Mouse (Mus musculus) hindbrain, embryonic 15.5 days (tissue): Measurements from ENCODE around the gene Lao1. TPM values are rescaled to one million over a fixed set of nuclear protein-coding genes. Genes with fewer than 3 reads are reported as not detected.

Experiments
- ATAC-seq: fragments of 200-750 bp; cut with Nextera tagmentation; 2 replicates; pipeline ENCODE4 v1.8.0; 2017; ENCODE audit warnings: low read depth, moderate number of reproducible peaks, moderate TSS enrichment; ENCODE audit not compliant: low FRiP score
- H3K27ac ChIP-seq: fragments of 300-500 bp; sonication (generic); replicated peaks from 2 replicates; pipeline ENCODE4 v1.5.1; 2015; ENCODE audit warnings: mild to moderate bottlenecking, inconsistent platforms
- H3K27me3 ChIP-seq: fragments of 300-500 bp; sonication (generic); 2 replicates; pipeline ENCODE4 v1.6.1; 2015; ENCODE audit warnings: control low read depth, inconsistent platforms
- H3K36me3 ChIP-seq: fragments of 300-500 bp; sonication (generic); 2 replicates; pipeline ENCODE4 v1.6.1; 2015; ENCODE audit warnings: control low read depth, inconsistent platforms
- H3K4me1 ChIP-seq: fragments of 300-500 bp; sonication (generic); replicated peaks from 2 replicates; pipeline ENCODE4 v1.6.1; 2015; ENCODE audit warnings: control low read depth, inconsistent platforms
- H3K4me2 ChIP-seq: fragments of 300-500 bp; sonication (generic); 2 replicates; pipeline ENCODE4 v1.6.1; 2015; ENCODE audit warnings: moderate library complexity, mild to moderate bottlenecking, inconsistent platforms
- H3K4me3 ChIP-seq: fragments of 300-500 bp; sonication (generic); 2 replicates; pipeline ENCODE4 v1.5.1; 2015; ENCODE audit warnings: mild to moderate bottlenecking, inconsistent platforms
- H3K9ac ChIP-seq: fragments of 300-500 bp; sonication (generic); 2 replicates; pipeline ENCODE4 v1.6.1; 2015; ENCODE audit warnings: inconsistent platforms
- H3K9me3 ChIP-seq: fragments of 300-500 bp; sonication (generic); 2 replicates; pipeline ENCODE4 v1.6.1; 2016; ENCODE audit warnings: control low read depth, inconsistent platforms
- WGBS: fragments of 180-500 bp; shearing (Covaris S2); methylation state at CpG from one replicate; pipeline ENCODE4 v1.1.7; 2015; 5-methylcytosine and 5-hydroxymethylcytosine counted together
- polyA plus RNA-seq: library from polyadenylated mRNA; unstranded; fragments of >200 nt; fragmentation: Nextera tagmentation; extraction: Ambion mirVana; gene quantifications from 2 replicates; pipeline ENCODE4 v1.2.1, GENCODE M21; 2015

The Lao1 gene
- polyA plus RNA-seq, 1 experiment from 2014 or later, result not detected

DNA sequence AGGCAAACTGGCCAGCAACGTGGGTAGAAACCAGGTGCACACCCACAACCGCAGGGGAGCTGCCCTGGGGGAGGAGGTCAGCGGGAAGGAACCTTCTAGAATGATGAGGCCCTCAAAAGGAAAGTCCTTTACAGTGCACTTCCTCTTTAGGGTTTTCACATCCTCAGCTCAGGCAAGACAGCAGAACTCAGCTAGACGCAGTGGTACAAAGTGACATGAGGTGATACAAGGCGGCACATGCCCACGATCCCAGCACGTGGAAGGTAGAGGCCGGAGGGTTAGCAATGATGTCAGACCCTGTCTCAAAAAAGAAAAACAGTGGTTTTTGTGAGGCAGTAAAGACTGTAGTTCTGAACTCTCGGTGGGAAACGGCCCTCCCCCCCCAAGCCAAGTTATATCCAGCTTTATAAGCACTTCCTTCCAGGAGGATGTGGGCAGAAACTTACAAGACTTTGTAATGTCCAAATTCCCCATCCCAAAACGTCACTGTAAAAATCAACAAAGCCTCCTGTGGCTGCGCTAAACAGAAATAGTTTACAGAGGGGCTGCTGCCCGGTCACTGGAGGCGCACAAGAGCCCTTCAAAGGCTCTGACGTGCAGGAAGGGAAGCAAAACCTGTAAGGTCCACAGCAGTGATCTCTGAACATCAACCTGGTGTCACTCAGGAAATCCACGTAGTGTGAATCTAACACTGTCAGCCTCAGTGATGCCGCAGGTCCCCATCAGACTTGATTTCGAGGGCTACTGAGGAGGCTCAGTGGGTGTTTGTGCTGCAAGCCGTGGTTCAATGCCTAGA lies 38.5 kb downstream of the Lao1 start:
- no peak overlapping the region for H3K27ac ChIP-seq
- H3K9ac ChIP-seq, result no peak overlapping the region
- H3K4me2 ChIP-seq, result no peak overlapping the region
- WGBS, result 72% methylated on average over 19 of the region's 19 CpGs
- no peaks in the 10 kb centered on the region for H3K9me3 ChIP-seq
- ATAC-seq, result no peak
- no peaks in the 10 kb centered on the region for H3K4me1 ChIP-seq
- no peaks in the 10 kb centered on the region for H3K36me3 ChIP-seq
- no peaks in the 10 kb centered on the region for H3K27me3 ChIP-seq
- H3K4me3 ChIP-seq, result no peak overlapping the region

DNA sequence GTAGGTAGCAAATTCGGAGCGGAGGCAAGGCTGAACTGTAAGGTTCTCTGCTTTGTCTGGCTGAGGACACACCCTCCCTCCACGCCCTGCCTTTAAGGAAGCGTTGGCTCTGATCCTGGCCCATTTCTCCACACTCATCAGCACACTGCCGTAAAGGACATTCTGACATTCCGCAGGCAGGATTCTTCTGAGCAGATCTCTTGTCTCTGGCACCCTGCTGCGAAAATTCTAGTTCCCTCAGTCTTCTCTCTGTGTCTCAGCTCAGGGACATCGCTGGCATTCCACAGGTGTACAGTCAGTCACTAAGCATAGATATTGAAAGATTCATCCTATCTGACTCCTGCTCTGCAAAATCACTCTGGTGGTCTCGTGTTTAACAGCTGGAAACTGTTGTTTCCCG lies 40.3 kb downstream of the Lao1 start:
- H3K27ac ChIP-seq, result no peak overlapping the region
- 61% methylated on average over 10 of the region's 10 CpGs for WGBS

DNA sequence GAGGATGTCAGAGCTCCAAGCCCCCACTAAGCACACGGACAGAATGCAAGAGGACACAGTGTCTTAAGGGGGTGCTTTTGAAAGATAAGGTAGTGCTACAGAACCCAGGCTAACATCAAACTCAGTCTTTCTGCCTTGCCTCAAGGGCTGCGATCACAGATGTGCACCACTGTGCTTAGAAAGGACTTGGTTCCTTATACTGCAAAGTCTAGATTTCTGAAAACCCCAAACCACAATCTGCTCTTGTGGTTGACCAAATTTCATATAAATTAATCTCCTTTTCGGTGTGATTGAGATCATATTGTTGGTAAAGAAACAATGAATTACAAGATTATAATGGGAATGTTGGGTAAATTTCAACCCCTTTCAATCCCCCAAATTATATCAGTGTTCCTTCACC lies 41.1 kb downstream of the Lao1 start:
- Histone ChIP-seq H3K27ac (no peak overlapping the region), H3K4me3 (no peak overlapping the region), H3K36me3 (no peaks in the 10 kb centered on the region), H3K9me3 (no peaks in the 10 kb centered on the region), H3K4me2 (no peak overlapping the region), H3K4me1 (no peaks in the 10 kb centered on the region), H3K9ac (no peak overlapping the region), H3K27me3 (no peaks in the 10 kb centered on the region)
- ATAC-seq, result no peak
- WGBS, result 88% methylated on average over 3 of the region's 3 CpGs

More for the DNA sequence above, 40.3 kb downstream of the Lao1 start:
- no peak overlapping the region for H3K9ac ChIP-seq
- no peaks in the 10 kb centered on the region for H3K36me3 ChIP-seq
- H3K4me1 ChIP-seq, result no peaks in the 10 kb centered on the region
- ATAC-seq, result no peak
- no peak overlapping the region for H3K4me3 ChIP-seq
- no peaks in the 10 kb centered on the region for H3K9me3 ChIP-seq
- H3K4me2 ChIP-seq, result no peak overlapping the region
- H3K27me3 ChIP-seq, result no peaks in the 10 kb centered on the region

DNA sequence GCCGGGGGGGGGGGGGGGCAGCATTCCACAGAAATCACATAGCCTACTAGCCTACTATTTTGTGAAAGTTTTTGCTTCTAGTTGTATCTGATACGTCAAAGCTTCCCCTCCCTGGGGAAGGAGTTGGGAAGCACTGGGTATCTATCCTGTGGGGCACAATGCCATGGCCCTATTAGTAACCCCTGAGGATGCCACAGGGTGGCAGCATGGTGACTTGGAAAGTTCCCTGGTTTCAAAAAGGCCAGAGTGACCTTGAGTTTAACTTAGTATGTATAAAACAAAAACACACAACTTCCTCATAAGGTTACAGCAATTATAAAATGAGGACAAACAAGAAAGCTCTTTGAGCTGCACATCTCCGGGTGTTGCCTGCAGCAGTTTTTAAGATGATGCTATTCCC lies 42.8 kb downstream of the Lao1 start:
- no peak overlapping the region for H3K9ac ChIP-seq
- H3K36me3 ChIP-seq, result no peaks in the 10 kb centered on the region
- WGBS, result 65% methylated on average over 3 of the region's 3 CpGs
- no peaks in the 10 kb centered on the region for H3K4me1 ChIP-seq
- H3K27ac ChIP-seq, result no peak overlapping the region
- H3K4me2 ChIP-seq, result no peak overlapping the region
- ATAC-seq, result no peak
- H3K27me3 ChIP-seq, result no peaks in the 10 kb centered on the region
- no peak overlapping the region for H3K4me3 ChIP-seq
- no peaks in the 10 kb centered on the region for H3K9me3 ChIP-seq

DNA sequence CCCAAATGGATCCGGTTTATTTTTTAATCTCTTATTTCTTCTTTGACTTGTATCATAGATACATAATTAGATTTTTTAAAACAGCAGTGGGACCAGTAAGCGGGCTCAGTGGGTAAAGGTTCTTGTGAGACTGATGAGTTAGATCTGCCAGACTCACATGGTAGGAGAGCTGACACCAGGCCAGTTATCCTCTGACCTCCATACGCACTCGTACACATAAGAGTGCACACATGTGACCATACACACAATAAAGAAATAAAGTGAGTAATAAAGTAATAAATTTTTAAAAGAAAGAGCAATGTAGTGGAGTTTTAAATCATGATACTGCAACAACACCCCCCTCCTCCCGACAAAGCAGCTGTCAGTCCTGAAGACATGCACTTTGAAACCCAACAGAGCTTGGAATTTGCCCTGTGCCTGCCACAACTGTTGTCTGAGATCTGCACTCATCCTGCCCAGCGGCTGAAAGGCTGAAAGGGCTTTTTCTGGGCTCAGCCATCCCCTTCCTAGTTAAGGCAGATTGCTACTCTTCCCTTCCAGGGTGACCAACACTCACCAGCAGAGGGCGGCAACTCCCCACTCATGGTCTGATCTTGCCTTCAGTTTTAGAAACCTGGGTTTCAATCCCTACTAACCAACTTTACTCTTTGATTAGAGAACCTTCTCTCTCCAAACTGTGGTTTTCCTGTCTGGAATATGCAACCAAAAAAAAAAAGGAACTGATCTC lies 43.4 kb downstream of the Lao1 start:
- WGBS, result 46% methylated on average over 7 of the region's 7 CpGs
- Histone ChIP-seq H3K36me3 (no peaks in the 10 kb centered on the region), H3K27ac (no peak overlapping the region), H3K4me3 (no peak overlapping the region), H3K4me2 (no peak overlapping the region), H3K9me3 (no peaks in the 10 kb centered on the region), H3K27me3 (no peaks in the 10 kb centered on the region), H3K4me1 (no peaks in the 10 kb centered on the region), H3K9ac (no peak overlapping the region)
- peak; percentile 82 for ATAC-seq

DNA sequence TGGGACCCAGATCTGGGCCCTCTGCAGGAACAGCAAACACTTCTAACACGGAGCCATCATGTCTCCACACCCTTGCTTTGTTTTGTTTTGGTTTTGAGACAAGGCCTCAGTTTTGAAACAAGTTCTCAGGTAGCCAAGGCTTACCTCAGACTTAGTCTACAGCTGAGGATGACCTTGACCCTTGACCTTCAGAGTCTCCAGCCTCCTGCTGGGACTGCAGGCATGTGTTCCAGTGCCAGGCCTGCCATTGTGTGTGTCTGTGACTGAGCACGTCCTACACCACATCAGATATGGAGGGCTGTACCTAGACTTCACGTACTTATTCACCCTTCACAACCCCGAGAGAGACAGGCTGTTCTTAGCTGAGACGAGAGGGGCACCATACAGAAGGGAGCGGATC lies 46.2 kb downstream of the Lao1 start:
- no peak for ATAC-seq

DNA sequence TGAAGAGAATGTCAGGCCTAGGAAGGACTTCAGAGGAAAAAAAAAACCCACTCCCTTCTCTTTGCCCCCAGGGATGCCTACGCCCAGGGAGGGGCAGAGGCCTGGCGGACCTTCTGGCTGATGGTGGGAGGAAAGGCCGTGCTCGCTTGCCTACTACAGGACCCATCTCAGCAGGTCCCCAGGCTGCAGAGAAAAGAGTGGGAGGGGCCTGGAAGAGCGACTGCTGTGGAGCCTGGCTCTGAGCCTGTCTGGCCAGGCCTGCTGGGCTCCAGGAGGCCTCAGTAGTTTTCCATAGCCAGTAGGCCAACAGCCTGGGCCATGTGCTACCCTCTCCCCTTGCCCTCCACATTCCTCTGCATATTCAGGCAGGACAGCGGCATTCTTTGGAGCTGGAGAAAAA lies 47.1 kb downstream of the Lao1 start:
- peak; percentile 32; the same call in 1 of the 2 replicates for ATAC-seq
- H3K4me1 ChIP-seq, result no peaks in the 10 kb centered on the region
- WGBS, result 19% methylated on average over 6 of the region's 6 CpGs
- H3K36me3 ChIP-seq, result no peaks in the 10 kb centered on the region
- H3K27me3 ChIP-seq, result no peaks in the 10 kb centered on the region
- no peak overlapping the region for H3K4me3 ChIP-seq
- no peak overlapping the region for H3K9ac ChIP-seq
- H3K9me3 ChIP-seq, result no peaks in the 10 kb centered on the region
- H3K27ac ChIP-seq, result no peak overlapping the region
- no peak overlapping the region for H3K4me2 ChIP-seq

More for the DNA sequence above, 46.2 kb downstream of the Lao1 start:
- Histone ChIP-seq H3K4me2 (no peak overlapping the region), H3K9me3 (no peaks in the 10 kb centered on the region), H3K27me3 (no peaks in the 10 kb centered on the region), H3K9ac (no peak overlapping the region), H3K27ac (no peak overlapping the region), H3K4me3 (no peak overlapping the region), H3K4me1 (no peaks in the 10 kb centered on the region), H3K36me3 (no peaks in the 10 kb centered on the region)
- WGBS, result 81% methylated on average over 6 of the region's 6 CpGs

DNA sequence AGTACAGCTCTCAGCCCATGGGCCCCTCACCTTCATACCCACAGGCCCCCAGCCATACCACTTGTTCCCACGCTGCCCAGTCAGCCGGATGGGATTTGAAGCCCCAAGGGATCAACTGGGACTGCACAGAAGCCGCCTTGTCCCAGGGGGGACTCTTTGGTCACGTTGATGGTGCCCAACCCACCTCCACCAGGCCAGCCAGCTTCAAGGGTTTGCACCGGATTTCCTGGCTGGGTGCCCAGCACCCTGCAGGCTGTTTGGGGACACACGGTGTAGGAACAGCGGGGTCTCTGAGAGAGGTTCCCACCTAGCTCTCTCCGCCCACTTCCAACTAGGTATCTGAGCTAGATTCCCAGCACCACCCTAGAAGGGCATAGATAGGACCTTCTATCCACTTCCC lies 48.4 kb downstream of the Lao1 start:
- 73% methylated on average over 8 of the region's 8 CpGs for WGBS
- H3K9ac ChIP-seq, result no peak overlapping the region
- H3K4me2 ChIP-seq, result no peak overlapping the region

DNA sequence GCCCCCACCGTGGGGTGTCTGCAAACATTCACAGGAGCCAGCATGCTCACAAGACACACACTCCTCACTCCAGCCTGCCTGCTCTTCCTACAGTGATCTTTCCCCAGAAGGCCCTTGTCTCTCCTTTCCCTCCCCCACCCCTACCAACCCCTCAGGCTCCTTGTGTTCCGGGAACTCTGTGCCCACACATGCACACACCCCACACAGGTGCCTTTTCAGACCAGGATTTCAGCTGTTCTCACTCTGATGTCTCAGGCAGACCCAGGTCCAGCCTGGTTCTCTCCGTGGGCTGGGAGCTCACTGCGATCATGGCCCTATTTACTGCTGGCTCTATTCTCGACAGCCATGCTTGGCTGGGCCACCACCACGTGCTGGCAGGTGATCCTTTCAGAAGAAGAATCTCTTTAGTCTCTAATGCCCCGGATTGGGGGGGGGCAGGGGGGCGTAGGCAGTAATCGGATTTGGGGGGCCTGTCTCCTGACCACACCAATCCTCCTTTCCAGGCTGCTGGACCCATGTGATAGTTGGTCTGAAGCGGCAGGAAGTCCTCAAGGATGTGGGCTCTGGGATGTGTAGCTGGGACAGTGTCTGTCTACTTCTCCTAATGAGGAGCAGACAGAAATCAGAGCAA lies 49.8 kb downstream of the Lao1 start:
- no peaks in the 10 kb centered on the region for H3K27me3 ChIP-seq
- H3K36me3 ChIP-seq, result no peaks in the 10 kb centered on the region
- WGBS, result 55% methylated on average over 10 of the region's 10 CpGs
- no peak overlapping the region for H3K4me2 ChIP-seq
- no peak for ATAC-seq
- no peak overlapping the region for H3K4me3 ChIP-seq
- no peak overlapping the region for H3K9ac ChIP-seq
- H3K27ac ChIP-seq, result no peak overlapping the region
- no peaks in the 10 kb centered on the region for H3K9me3 ChIP-seq
- no peaks in the 10 kb centered on the region for H3K4me1 ChIP-seq

More for the DNA sequence above, 48.4 kb downstream of the Lao1 start:
- Histone ChIP-seq H3K9me3 (no peaks in the 10 kb centered on the region), H3K36me3 (no peaks in the 10 kb centered on the region), H3K4me3 (no peak overlapping the region), H3K27me3 (no peaks in the 10 kb centered on the region), H3K4me1 (no peaks in the 10 kb centered on the region), H3K27ac (no peak overlapping the region)
- ATAC-seq, result no peak

DNA sequence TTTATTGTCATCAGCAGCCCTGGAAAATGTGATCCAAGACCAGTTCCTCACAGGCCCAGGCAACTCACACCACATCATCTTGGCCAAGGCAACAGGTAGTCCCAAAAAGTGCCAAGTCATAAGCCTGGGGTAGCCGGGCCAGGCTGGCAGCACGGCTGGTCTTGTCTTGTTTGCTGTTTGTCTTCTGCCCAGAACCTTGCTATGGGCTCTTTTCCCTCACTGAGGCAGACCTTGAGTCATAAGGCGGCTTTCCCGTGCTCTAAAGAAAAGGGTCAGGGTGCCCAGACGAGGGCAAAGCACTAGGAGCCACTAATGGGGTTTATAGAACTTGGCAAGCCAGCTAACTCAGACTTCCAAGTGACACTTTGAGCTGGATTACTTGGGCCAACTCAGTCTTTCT lies 51.7 kb downstream of the Lao1 start:
- 88% methylated on average over 5 of the region's 5 CpGs for WGBS
- Histone ChIP-seq H3K27me3 (no peaks in the 10 kb centered on the region), H3K36me3 (no peaks in the 10 kb centered on the region), H3K4me2 (no peak overlapping the region), H3K9ac (no peak overlapping the region), H3K9me3 (no peaks in the 10 kb centered on the region), H3K27ac (no peak overlapping the region), H3K4me1 (no peaks in the 10 kb centered on the region), H3K4me3 (no peak overlapping the region)
- ATAC-seq, result no peak

DNA sequence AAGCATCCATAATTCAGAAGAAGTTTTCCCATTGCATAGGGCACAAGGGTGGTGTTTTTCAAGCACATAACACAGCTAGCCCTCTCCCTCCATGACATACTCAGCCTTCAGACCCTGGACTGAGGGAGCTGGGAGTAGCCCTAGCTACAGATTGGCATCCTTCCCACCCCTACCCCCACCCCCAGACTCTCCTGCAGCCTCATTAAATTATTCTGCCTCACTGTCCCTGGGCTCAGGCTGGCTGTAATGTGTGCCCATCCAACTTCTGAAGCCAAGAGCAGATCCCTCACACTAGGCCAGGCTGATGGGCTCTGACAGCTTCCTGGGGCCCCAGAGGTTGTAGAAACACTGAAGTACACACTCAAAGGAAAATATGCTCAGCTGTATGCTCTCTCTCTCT lies 53.6 kb downstream of the Lao1 start:
- Histone ChIP-seq H3K36me3 (no peaks in the 10 kb centered on the region), H3K27ac (no peak overlapping the region), H3K9ac (no peak overlapping the region), H3K4me1 (peaks cover 9% of the 10 kb centered on the region), H3K9me3 (no peaks in the 10 kb centered on the region), H3K4me2 (no peak overlapping the region), H3K27me3 (no peaks in the 10 kb centered on the region), H3K4me3 (no peak overlapping the region)
- ATAC-seq, result peak; percentile 60; the same call in 1 of the 2 replicates

DNA sequence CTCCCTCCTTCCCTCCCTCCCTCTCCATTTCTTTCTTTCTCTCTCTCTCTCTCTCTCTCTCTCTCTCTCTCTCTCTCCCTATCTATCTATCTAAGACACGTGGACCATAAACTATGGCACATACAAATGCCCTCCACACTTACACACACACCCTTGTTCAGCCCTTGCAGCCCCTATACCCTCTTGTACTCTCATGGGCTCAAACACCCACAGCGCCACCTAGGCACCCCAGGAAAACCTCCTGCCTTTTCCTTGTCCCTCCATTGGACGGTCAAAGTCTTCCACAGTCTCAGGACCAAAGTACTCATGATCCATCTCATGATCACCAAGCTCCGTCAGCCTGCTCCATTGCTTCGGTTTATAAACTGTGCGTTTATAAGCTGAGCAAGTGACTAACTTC lies 54.2 kb downstream of the Lao1 start:
- Histone ChIP-seq H3K9ac (no peak overlapping the region), H3K27ac (no peak overlapping the region), H3K4me3 (no peak overlapping the region), H3K36me3 (no peaks in the 10 kb centered on the region), H3K9me3 (no peaks in the 10 kb centered on the region), H3K27me3 (no peaks in the 10 kb centered on the region), H3K4me1 (peaks cover 9% of the 10 kb centered on the region), H3K4me2 (no peak overlapping the region)
- ATAC-seq, result no peak
- WGBS, result 72% methylated on average over 6 of the region's 6 CpGs
